Mouse (Mus musculus): Measurements from ENCODE around the gene Glis3. TPM values are rescaled to one million over a fixed set of nuclear protein-coding genes. Genes with fewer than 3 reads are reported as not detected.

Glis3 gene
- total RNA-seq, 1 experiment: 3.3 TPM

DNA sequence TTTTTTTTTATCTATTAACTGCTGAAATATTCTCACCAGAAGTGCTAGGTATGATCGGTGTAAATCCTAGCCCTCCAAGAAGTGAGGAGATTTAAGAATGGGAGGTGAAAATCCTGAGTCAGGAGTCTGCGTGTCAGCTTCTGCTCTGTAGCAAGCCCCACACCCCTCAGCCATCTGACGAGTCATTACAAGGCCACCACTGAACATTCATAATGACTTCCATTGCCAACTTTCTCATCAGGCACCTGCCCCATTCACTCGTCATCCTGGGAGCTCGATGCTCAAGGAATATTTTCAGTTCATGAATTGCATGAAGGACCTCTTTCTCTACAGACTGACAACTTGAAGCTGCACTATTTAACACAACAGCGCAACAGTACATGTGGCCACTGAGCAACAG, 32.5 kb downstream of the Glis3 start:
- no peak overlapping the region for H3K27ac ChIP-seq (ENCODE audit: insufficient read depth, low read depth, low read length, poor library complexity, severe bottlenecking)
- no peak overlapping the region for H3K4me3 ChIP-seq (ENCODE audit: insufficient read depth in 1 of 2, low read depth in 1 of 2, low read length in 2 of 2, poor library complexity in 1 of 2, severe bottlenecking in 1 of 2)
- H3K36me3 ChIP-seq (ENCODE audit: control insufficient read depth, insufficient read depth, low read length, poor library complexity, severe bottlenecking): no peaks in the 10 kb centered on the region
- H3K9ac ChIP-seq (ENCODE audit: insufficient read depth, low read depth, low read length, poor library complexity, severe bottlenecking): no peak overlapping the region
- in situ Hi-C loops (cut with MboI; ENCODE audit: low sequenced_read_pairs in 2 of 2, unreplicated experiment in 2 of 2): no loop called here
- peaks cover 4 to 18% of the 10 kb centered on the region in 2 experiments; a peak in 3 of 4 replicates for H3K4me1 ChIP-seq (ENCODE audit: control insufficient read depth in 2 of 2, insufficient read depth in 2 of 2, low read length in 2 of 2, poor library complexity in 1 of 2)
- no peak for TF ChIP-seq ZNF384 (IDR thresholded peaks at IDR 0.05; ENCODE audit: low read depth, low read length)
- H3K9me3 ChIP-seq (ENCODE audit: control insufficient read depth, insufficient read depth, low read depth, low read length): no peaks in the 10 kb centered on the region
- DNase-seq (ENCODE audit: low read depth, low spot score): no peak

DNA sequence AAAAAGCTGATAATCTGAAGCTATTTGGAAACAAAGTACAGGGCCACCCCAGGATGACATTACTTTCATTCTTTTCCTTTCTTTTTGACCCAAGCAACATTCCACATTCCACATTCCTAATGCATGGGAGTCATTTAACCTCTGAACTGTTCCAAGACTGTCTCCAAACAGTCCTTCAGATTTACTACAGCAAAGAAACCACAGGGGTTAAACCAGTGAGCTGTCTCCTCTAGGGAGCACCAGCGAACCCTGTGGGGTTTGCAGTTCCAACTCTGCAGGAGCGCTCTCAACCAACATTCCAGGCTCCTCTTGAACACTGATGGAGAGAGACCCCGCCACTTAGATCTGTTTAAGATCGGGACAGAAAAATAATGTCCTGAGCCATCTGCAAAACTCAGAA, 33.6 kb downstream of the Glis3 start:
- no peaks in the 10 kb centered on the region for H3K36me3 ChIP-seq (ENCODE audit: control insufficient read depth, insufficient read depth, low read length, poor library complexity, severe bottlenecking)
- no peak overlapping the region for H3K27ac ChIP-seq (ENCODE audit: insufficient read depth, low read depth, low read length, poor library complexity, severe bottlenecking)
- in situ Hi-C loops (cut with MboI; ENCODE audit: low sequenced_read_pairs in 2 of 2, unreplicated experiment in 2 of 2): no loop called here
- TF ChIP-seq ZNF384 (IDR thresholded peaks at IDR 0.05; ENCODE audit: low read depth, low read length) (no peak), HCFC1 (IDR thresholded peaks at IDR 0.05; ENCODE audit: borderline replicate concordance, insufficient read depth, low read length) (no peak), CHD2 (IDR thresholded peaks at IDR 0.05; ENCODE audit: low read depth, low read length) (no peak), ZC3H11A (IDR thresholded peaks at IDR 0.05; ENCODE audit: borderline replicate concordance, low read depth, low read length) (no peak), MAFK (IDR thresholded peaks at IDR 0.05; ENCODE audit: insufficient read depth, low read depth, low read length) (no peak)
- H3K9me3 ChIP-seq (ENCODE audit: control insufficient read depth, insufficient read depth, low read depth, low read length): no peaks in the 10 kb centered on the region
- no peak for DNase-seq (ENCODE audit: low read depth, low spot score)
- H3K4me1 ChIP-seq (ENCODE audit: control insufficient read depth in 2 of 2, insufficient read depth in 2 of 2, low read length in 2 of 2, poor library complexity in 1 of 2): peaks cover 4 to 18% of the 10 kb centered on the region in 2 experiments; a peak in 3 of 4 replicates
- H3K4me3 ChIP-seq (ENCODE audit: insufficient read depth in 1 of 2, low read depth in 1 of 2, low read length in 2 of 2, poor library complexity in 1 of 2, severe bottlenecking in 1 of 2): no peak overlapping the region
- no peak overlapping the region for H3K9ac ChIP-seq (ENCODE audit: insufficient read depth, low read depth, low read length, poor library complexity, severe bottlenecking)

GRCm38 (mm10) chr19:28640861-28641381, 39.0 kb downstream of the Glis3 start:
- DNase-seq (ENCODE audit: low read depth, low spot score): no peak
- H3K9ac ChIP-seq (ENCODE audit: insufficient read depth, low read depth, low read length, poor library complexity, severe bottlenecking): no peak overlapping the region
- no peak overlapping the region for H3K27ac ChIP-seq (ENCODE audit: insufficient read depth, low read depth, low read length, poor library complexity, severe bottlenecking)
- no peak overlapping the region for H3K4me3 ChIP-seq (ENCODE audit: insufficient read depth in 1 of 2, low read depth in 1 of 2, low read length in 2 of 2, poor library complexity in 1 of 2, severe bottlenecking in 1 of 2)
- H3K4me1 ChIP-seq (ENCODE audit: control insufficient read depth in 2 of 2, insufficient read depth in 2 of 2, low read length in 2 of 2, poor library complexity in 1 of 2): peaks cover 0 to 5% of the 10 kb centered on the region in 2 experiments; a peak in 2 of 4 replicates
- in situ Hi-C loops (cut with MboI; ENCODE audit: low sequenced_read_pairs in 2 of 2, unreplicated experiment in 2 of 2): no loop called here
- TF ChIP-seq ZC3H11A (IDR thresholded peaks at IDR 0.05; ENCODE audit: borderline replicate concordance, low read depth, low read length): no peak
- no peak for TF ChIP-seq CHD2 (IDR thresholded peaks at IDR 0.05; ENCODE audit: low read depth, low read length)
- TF ChIP-seq HCFC1 (IDR thresholded peaks at IDR 0.05; ENCODE audit: borderline replicate concordance, insufficient read depth, low read length): no peak
- no peak for TF ChIP-seq ZNF384 (IDR thresholded peaks at IDR 0.05; ENCODE audit: low read depth, low read length)
- no peak for TF ChIP-seq MAFK (IDR thresholded peaks at IDR 0.05; ENCODE audit: insufficient read depth, low read depth, low read length)
- H3K36me3 ChIP-seq (ENCODE audit: control insufficient read depth, insufficient read depth, low read length, poor library complexity, severe bottlenecking): no peaks in the 10 kb centered on the region
- no peaks in the 10 kb centered on the region for H3K9me3 ChIP-seq (ENCODE audit: control insufficient read depth, insufficient read depth, low read depth, low read length)

DNA sequence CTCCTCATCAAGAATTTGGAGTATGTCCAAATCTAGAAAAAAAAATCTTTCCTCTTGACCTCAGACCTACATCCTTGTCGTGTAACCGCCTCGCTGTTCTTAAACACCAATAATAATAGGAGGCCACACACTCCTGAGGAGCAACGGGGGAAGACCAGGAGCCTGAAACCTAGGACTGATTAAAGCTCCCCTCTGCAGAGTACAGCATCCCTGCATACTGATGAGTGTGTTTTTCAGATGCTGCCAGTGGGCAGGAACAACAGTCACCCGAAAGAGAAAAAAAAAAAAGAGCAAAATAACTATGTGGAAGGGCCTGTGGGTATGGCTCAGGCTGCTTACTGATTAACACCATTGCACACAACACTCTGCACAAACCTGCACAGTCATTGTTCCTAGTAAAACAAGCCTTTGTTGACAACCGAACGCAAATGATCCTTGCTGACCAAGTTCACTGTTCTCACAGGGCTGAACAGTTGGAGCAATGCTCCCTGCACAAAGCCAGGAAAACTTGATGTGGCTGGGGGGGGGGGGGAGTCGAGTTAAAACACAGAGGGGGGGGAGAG, 43.8 kb downstream of the Glis3 start:
- Histone ChIP-seq H3K4me3 (ENCODE audit: insufficient read depth in 1 of 2, low read depth in 1 of 2, low read length in 2 of 2, poor library complexity in 1 of 2, severe bottlenecking in 1 of 2) (no peak overlapping the region), H3K27ac (ENCODE audit: insufficient read depth, low read depth, low read length, poor library complexity, severe bottlenecking) (no peak overlapping the region), H3K9me3 (ENCODE audit: control insufficient read depth, insufficient read depth, low read depth, low read length) (no peaks in the 10 kb centered on the region), H3K4me1 (ENCODE audit: control insufficient read depth in 2 of 2, insufficient read depth in 2 of 2, low read length in 2 of 2, poor library complexity in 1 of 2) (peaks cover 11 to 14% of the 10 kb centered on the region in 2 experiments; a peak in 3 of 4 replicates), H3K36me3 (ENCODE audit: control insufficient read depth, insufficient read depth, low read length, poor library complexity, severe bottlenecking) (no peaks in the 10 kb centered on the region; the same call in 1 of the 2 replicates), H3K9ac (ENCODE audit: insufficient read depth, low read depth, low read length, poor library complexity, severe bottlenecking) (no peak overlapping the region)
- TF ChIP-seq ZNF384 (IDR thresholded peaks at IDR 0.05; ENCODE audit: low read depth, low read length) (no peak), CHD2 (IDR thresholded peaks at IDR 0.05; ENCODE audit: low read depth, low read length) (no peak), MAFK (IDR thresholded peaks at IDR 0.05; ENCODE audit: insufficient read depth, low read depth, low read length) (peak; percentile 50; the same call in 1 of the 2 replicates), ZC3H11A (IDR thresholded peaks at IDR 0.05; ENCODE audit: borderline replicate concordance, low read depth, low read length) (no peak), HCFC1 (IDR thresholded peaks at IDR 0.05; ENCODE audit: borderline replicate concordance, insufficient read depth, low read length) (no peak)
- in situ Hi-C loops (cut with MboI; ENCODE audit: low sequenced_read_pairs in 2 of 2, unreplicated experiment in 2 of 2): no loop called here
- DNase-seq (ENCODE audit: low read depth, low spot score): no peak

Data from ES-E14 (cell line).